Mouse (Mus musculus): ENCODE data around the gene Tmem63a.
"Not testable (repeated sequence)": the region's sequence is repeated elsewhere in the genome, so short reads cannot be mapped to it uniquely, and the experiment has no call there.

Gene Tmem63a

GRCm38 (mm10) chr1:180965786-180966185 lies 23.6 kb downstream of the Tmem63a start:
- no peak for DNase-seq (ENCODE audit: low read depth, low spot score)
- no peaks in the 10 kb centered on the region for H3K27me3 ChIP-seq (ENCODE audit: control insufficient read depth, insufficient read depth, low read length, poor library complexity, severe bottlenecking)
- peaks cover 14% of the 10 kb centered on the region for H3K36me3 ChIP-seq (ENCODE audit: control insufficient read depth, insufficient read depth, low read length, poor library complexity, severe bottlenecking)

GRCm38 (mm10) chr1:180966542-180966941 lies 24.4 kb downstream of the Tmem63a start:
- DNase-seq (ENCODE audit: low read depth, low spot score) = no peak

GRCm38 (mm10) chr1:180967261-180967660 lies 25.1 kb downstream of the Tmem63a start:
- no peaks in the 10 kb centered on the region for H3K27me3 ChIP-seq (ENCODE audit: control insufficient read depth, insufficient read depth, low read length, poor library complexity, severe bottlenecking)
- DNase-seq (ENCODE audit: low read depth, low spot score) = no peak

More at GRCm38 (mm10) chr1:180966542-180966941, 24.4 kb downstream of the Tmem63a start:
- peaks cover 17% of the 10 kb centered on the region for H3K36me3 ChIP-seq (ENCODE audit: control insufficient read depth, insufficient read depth, low read length, poor library complexity, severe bottlenecking)
- no peaks in the 10 kb centered on the region for H3K27me3 ChIP-seq (ENCODE audit: control insufficient read depth, insufficient read depth, low read length, poor library complexity, severe bottlenecking)

GRCm38 (mm10) chr1:180972941-180973340 lies 30.8 kb downstream of the Tmem63a start:
- Histone ChIP-seq H3K36me3 (ENCODE audit: control insufficient read depth, insufficient read depth, low read length, poor library complexity, severe bottlenecking) (peaks cover 4% of the 10 kb centered on the region; the same call in 1 of the 2 replicates), H3K27me3 (ENCODE audit: control insufficient read depth, insufficient read depth, low read length, poor library complexity, severe bottlenecking) (no peaks in the 10 kb centered on the region)
- DNase-seq (ENCODE audit: low read depth, low spot score) = no peak

More at GRCm38 (mm10) chr1:180967261-180967660, 25.1 kb downstream of the Tmem63a start:
- peaks cover 16% of the 10 kb centered on the region for H3K36me3 ChIP-seq (ENCODE audit: control insufficient read depth, insufficient read depth, low read length, poor library complexity, severe bottlenecking)

GRCm38 (mm10) chr1:180974126-180974746 lies 32.1 kb downstream of the Tmem63a start:
- Histone ChIP-seq H3K27me3 (ENCODE audit: control insufficient read depth, insufficient read depth, low read length, poor library complexity, severe bottlenecking) (no peaks in the 10 kb centered on the region), H3K36me3 (ENCODE audit: control insufficient read depth, insufficient read depth, low read length, poor library complexity, severe bottlenecking) (peaks cover 3% of the 10 kb centered on the region; the same call in 1 of the 2 replicates)
- DNase-seq (ENCODE audit: low read depth, low spot score) = peak; percentile 79

- Histone ChIP-seq H3K36me3 (ENCODE audit: control insufficient read depth, insufficient read depth, low read length, poor library complexity, severe bottlenecking) (no peaks in the 10 kb centered on the region), H3K27me3 (ENCODE audit: control insufficient read depth, insufficient read depth, low read length, poor library complexity, severe bottlenecking) (no peaks in the 10 kb centered on the region)
- DNase-seq (ENCODE audit: low read depth, low spot score) = peak; percentile 76
Observed at GRCm38 (mm10) chr1:180976110-180976679, 34.1 kb downstream of the Tmem63a start.

- H3K36me3 ChIP-seq (ENCODE audit: control insufficient read depth, insufficient read depth, low read length, poor library complexity, severe bottlenecking) = no peaks in the 10 kb centered on the region
- no peaks in the 10 kb centered on the region for H3K27me3 ChIP-seq (ENCODE audit: control insufficient read depth, insufficient read depth, low read length, poor library complexity, severe bottlenecking)
- no peak for DNase-seq (ENCODE audit: low read depth, low spot score)
Observed at GRCm38 (mm10) chr1:180979484-180980251, 37.5 kb downstream of the Tmem63a start.

GRCm38 (mm10) chr1:180980464-180980863 lies 38.3 kb downstream of the Tmem63a start:
- peak; percentile 51 for DNase-seq (ENCODE audit: low read depth, low spot score)
- no peaks in the 10 kb centered on the region for H3K36me3 ChIP-seq (ENCODE audit: control insufficient read depth, insufficient read depth, low read length, poor library complexity, severe bottlenecking)
- no peaks in the 10 kb centered on the region for H3K27me3 ChIP-seq (ENCODE audit: control insufficient read depth, insufficient read depth, low read length, poor library complexity, severe bottlenecking)

GRCm38 (mm10) chr1:180981298-180982046 lies 39.3 kb downstream of the Tmem63a start:
- DNase-seq (ENCODE audit: low read depth, low spot score); H3K36me3 ChIP-seq (ENCODE audit: control insufficient read depth, insufficient read depth, low read length, poor library complexity, severe bottlenecking); H3K27me3 ChIP-seq (ENCODE audit: control insufficient read depth, insufficient read depth, low read length, poor library complexity, severe bottlenecking): not testable (repeated sequence)

GRCm38 (mm10) chr1:180986701-180987100 lies 44.6 kb downstream of the Tmem63a start:
- H3K27me3 ChIP-seq (ENCODE audit: control insufficient read depth, insufficient read depth, low read length, poor library complexity, severe bottlenecking) = no peaks in the 10 kb centered on the region
- peaks cover 2% of the 10 kb centered on the region; the same call in 1 of the 2 replicates for H3K36me3 ChIP-seq (ENCODE audit: control insufficient read depth, insufficient read depth, low read length, poor library complexity, severe bottlenecking)
- DNase-seq (ENCODE audit: low read depth, low spot score) = peak; percentile 44

- no peaks in the 10 kb centered on the region for H3K27me3 ChIP-seq (ENCODE audit: control insufficient read depth, insufficient read depth, low read length, poor library complexity, severe bottlenecking)
- DNase-seq (ENCODE audit: low read depth, low spot score) = peak; percentile 85
Observed at GRCm38 (mm10) chr1:180987759-180988158, 45.6 kb downstream of the Tmem63a start.

GRCm38 (mm10) chr1:180990671-180991070 lies 48.5 kb downstream of the Tmem63a start:
- no peak for DNase-seq (ENCODE audit: low read depth, low spot score)
- peaks cover 7% of the 10 kb centered on the region for H3K36me3 ChIP-seq (ENCODE audit: control insufficient read depth, insufficient read depth, low read length, poor library complexity, severe bottlenecking)
- H3K27me3 ChIP-seq (ENCODE audit: control insufficient read depth, insufficient read depth, low read length, poor library complexity, severe bottlenecking) = no peaks in the 10 kb centered on the region

More at GRCm38 (mm10) chr1:180987759-180988158, 45.6 kb downstream of the Tmem63a start:
- peaks cover 2% of the 10 kb centered on the region for H3K36me3 ChIP-seq (ENCODE audit: control insufficient read depth, insufficient read depth, low read length, poor library complexity, severe bottlenecking)

GRCm38 (mm10) chr1:180992142-180992541 lies 50.0 kb downstream of the Tmem63a start:
- Histone ChIP-seq H3K36me3 (ENCODE audit: control insufficient read depth, insufficient read depth, low read length, poor library complexity, severe bottlenecking) (peaks cover 8% of the 10 kb centered on the region), H3K27me3 (ENCODE audit: control insufficient read depth, insufficient read depth, low read length, poor library complexity, severe bottlenecking) (no peaks in the 10 kb centered on the region)
- DNase-seq (ENCODE audit: low read depth, low spot score) = peak; percentile 81

- Histone ChIP-seq H3K36me3 (ENCODE audit: control insufficient read depth, insufficient read depth, low read length, poor library complexity, severe bottlenecking) (peaks cover 5% of the 10 kb centered on the region), H3K27me3 (ENCODE audit: control insufficient read depth, insufficient read depth, low read length, poor library complexity, severe bottlenecking) (no peaks in the 10 kb centered on the region)
- DNase-seq (ENCODE audit: low read depth, low spot score) = no peak
Observed at GRCm38 (mm10) chr1:181000501-181001092, 58.5 kb downstream of the Tmem63a start.
